Mouse (Mus musculus) heart, adult 2 months (tissue): ENCODE measurements around the gene Zfp541. TPM values are rescaled to one million over a fixed set of nuclear protein-coding genes. Genes with fewer than 3 reads are reported as not detected.

Source experiments
- DNase-seq, 2 experiments: peaks; one replicate each; pipeline ENCODE4 v3.0.0; 2021
- H3K27ac ChIP-seq: fragments of 200-600 bp; 2 replicates; pipeline ENCODE4 v1.8.1; 2022
- H3K27me3 ChIP-seq: fragments of 200-500 bp; 2 replicates; pipeline ENCODE4 v1.6.1; 2012; ENCODE audit warnings: mild to moderate bottlenecking, low read length, inconsistent platforms, mixed read lengths; ENCODE audit not compliant: control insufficient read depth, insufficient read depth
- H3K36me3 ChIP-seq: fragments of 200-500 bp; 2 replicates; pipeline ENCODE4 v1.6.1; 2012; ENCODE audit warnings: low read length, inconsistent platforms; ENCODE audit not compliant: control insufficient read depth, insufficient read depth
- H3K4me1 ChIP-seq: fragments of 200-500 bp; 2 replicates; pipeline ENCODE4 v1.6.1; 2011; ENCODE audit warnings: low read length; ENCODE audit not compliant: control insufficient read depth, insufficient read depth
- H3K4me3 ChIP-seq: fragments of 200-600 bp; 2 replicates; pipeline ENCODE4 v1.8.1; 2022
- H3K79me2 ChIP-seq: fragments of 200-500 bp; replicated peaks from 2 replicates; pipeline ENCODE4 v1.6.1; 2012; ENCODE audit warnings: mild to moderate bottlenecking, inconsistent platforms, low read length, moderate library complexity, mixed read lengths; ENCODE audit not compliant: control insufficient read depth, insufficient read depth
- H3K9ac ChIP-seq: fragments of 200-500 bp; 2 replicates; pipeline ENCODE4 v1.6.1; 2012; ENCODE audit warnings: low read depth, mild to moderate bottlenecking, control low read depth, inconsistent platforms, low read length, mixed read lengths
- CTCF ChIP-seq: fragments of 200-600 bp; IDR thresholded peaks from 2 replicates; pipeline ENCODE4 v1.8.1; 2022; ENCODE audit warnings: antibody characterized with exemption, mild to moderate bottlenecking, moderate library complexity
- EP300 ChIP-seq: fragments of 200-500 bp; IDR thresholded peaks from 2 replicates; pipeline ENCODE4 v1.6.1; 2011; ENCODE audit warnings: low read depth, low read length, control low read depth; ENCODE audit not compliant: insufficient read depth
- POLR2A ChIP-seq: fragments of 200-500 bp; IDR thresholded peaks from 2 replicates; pipeline ENCODE4 v1.6.1; 2011; ENCODE audit warnings: mild to moderate bottlenecking, low read depth, low read length, control low read depth; ENCODE audit not compliant: insufficient read depth
- WGBS: fragments of 180-500 bp; shearing (Covaris S2); methylation state at CpG from one replicate; pipeline ENCODE4 v1.1.7; 2018; 5-methylcytosine and 5-hydroxymethylcytosine counted together
- intact Hi-C: fragments of 180-260 bp; cut with DNase I; formaldehyde crosslinking; loops from one replicate; pipeline ENCODE4 v1.15.1; 2025
- polyA plus RNA-seq: library from polyadenylated mRNA; depleted of rRNA; stranded (reverse); fragments of >200 nt; gene quantifications from 2 replicates; pipeline ENCODE4 v1.2.3, GENCODE M21; 2012
- total RNA-seq, 2 experiments: library from RNA; stranded (reverse); gene quantifications; 2 replicates each; pipeline ENCODE4 v1.2.3; 2021

Gene Zfp541
- total and polyA plus RNA-seq, 3 experiments: 0.02 TPM; not detected in 2

GRCm38 (mm10) chr7:16043861-16044435 is 17.7 kb upstream of the Zfp541 start:
- Histone ChIP-seq H3K4me3 (no peak overlapping the region; the same call in 1 of the 2 replicates), H3K27me3 (no peaks in the 10 kb centered on the region), H3K9ac (peak overlapping the region; percentile 30), H3K4me1 (peaks cover 34% of the 10 kb centered on the region), H3K27ac (peak overlapping the region; percentile 96), H3K36me3 (no peaks in the 10 kb centered on the region; the same call in 1 of the 2 replicates), H3K79me2 (peaks cover 8% of the 10 kb centered on the region)
- 21% methylated on average over 3 of the region's 3 CpGs for WGBS
- DNase-seq: no peak
- TF ChIP-seq CTCF: no peak
- no peak for TF ChIP-seq EP300
- TF ChIP-seq POLR2A: no peak
- intact Hi-C loops: loop anchor here (2.0 kb wide), 1 partner anchor 25 kb away; no protein-coding TSS in a partner anchor

- H3K79me2 ChIP-seq: peaks cover 5% of the 10 kb centered on the region; the same call in 1 of the 2 replicates
- DNase-seq: no peak
- no peak overlapping the region for H3K9ac ChIP-seq
- H3K36me3 ChIP-seq: no peaks in the 10 kb centered on the region; the same call in 1 of the 2 replicates
- peak overlapping the region; percentile 96 for H3K27ac ChIP-seq
- TF ChIP-seq EP300 (no peak), POLR2A (no peak), CTCF (no peak)
- H3K27me3 ChIP-seq: no peaks in the 10 kb centered on the region
- WGBS: 37% methylated on average over 5 of the region's 5 CpGs
- peaks cover 37% of the 10 kb centered on the region for H3K4me1 ChIP-seq
- intact Hi-C loops: no loop called here
- no peak overlapping the region for H3K4me3 ChIP-seq
Measured at GRCm38 (mm10) chr7:16044531-16044930, 17.1 kb upstream of the Zfp541 start.

GRCm38 (mm10) chr7:16045538-16045937 is 16.1 kb upstream of the Zfp541 start:
- WGBS: 26% methylated on average over 2 of the region's 2 CpGs
- intact Hi-C loops: loop anchor here (5.0 kb wide), 1 partner anchor 123 kb away; the partner anchor contains the start of gene Selenow
- no peak for TF ChIP-seq POLR2A
- TF ChIP-seq EP300: no peak
- TF ChIP-seq CTCF: no peak
- no peaks in the 10 kb centered on the region; the same call in 1 of the 2 replicates for H3K36me3 ChIP-seq
- peaks cover 5% of the 10 kb centered on the region; the same call in 1 of the 2 replicates for H3K79me2 ChIP-seq
- H3K4me1 ChIP-seq: peaks cover 37% of the 10 kb centered on the region
- peak in 1 of 2 experiments; percentile 33 for DNase-seq
- no peaks in the 10 kb centered on the region for H3K27me3 ChIP-seq
- H3K27ac ChIP-seq: peak overlapping the region; percentile 96
- H3K9ac ChIP-seq: no peak overlapping the region; the same call in 1 of the 2 replicates
- H3K4me3 ChIP-seq: peak overlapping the region; percentile 11; the same call in 1 of the 2 replicates

GRCm38 (mm10) chr7:16046101-16046480 is 15.5 kb upstream of the Zfp541 start:
- Histone ChIP-seq H3K4me3 (peak overlapping the region; percentile 90), H3K4me1 (peaks cover 37% of the 10 kb centered on the region), H3K27me3 (no peaks in the 10 kb centered on the region), H3K27ac (peak overlapping the region; percentile 96), H3K79me2 (peaks cover 5% of the 10 kb centered on the region; the same call in 1 of the 2 replicates), H3K9ac (peak overlapping the region; percentile 72), H3K36me3 (no peaks in the 10 kb centered on the region; the same call in 1 of the 2 replicates)
- peak in 1 of 2 experiments; percentile 85 for DNase-seq
- WGBS: under 1% methylated on average over 7 of the region's 7 CpGs
- peak; percentile 64; the same call in 1 of the 2 replicates for TF ChIP-seq EP300
- TF ChIP-seq CTCF: no peak
- peak; percentile 35; the same call in 1 of the 2 replicates for TF ChIP-seq POLR2A
- intact Hi-C loops: loop anchor here (5.0 kb wide), 1 partner anchor 124 kb away; the partner anchor contains the start of gene Selenow

GRCm38 (mm10) chr7:16046481-16047337 is 14.9 kb upstream of the Zfp541 start:
- Histone ChIP-seq H3K4me1 (peaks cover 37% of the 10 kb centered on the region), H3K79me2 (0 out of 2 replicates have a peak, but pooled peaks cover 3% of the 10 kb centered on the region)
- intact Hi-C loops: loop anchor here (5.0 kb wide), 1 partner anchor 124 kb away; the partner anchor contains the start of gene Selenow

More at GRCm38 (mm10) chr7:16046481-16047337, 14.9 kb upstream of the Zfp541 start:
- Histone ChIP-seq H3K27ac (peak overlapping the region; percentile 96), H3K9ac (peak overlapping the region; percentile 72), H3K27me3 (no peaks in the 10 kb centered on the region), H3K4me3 (peak overlapping the region; percentile 90), H3K36me3 (no peaks in the 10 kb centered on the region; the same call in 1 of the 2 replicates)
- under 1% methylated on average over 46 of the region's 46 CpGs for WGBS
- DNase-seq: peak; percentile 88 to 92
- TF ChIP-seq CTCF (0 out of 2 replicates have a peak, but pooled peaks have one; percentile 13), POLR2A (no peak; the same call in none of the 2 replicates)
